Mouse (Mus musculus) kidney, adult 2 months (tissue): Measurements from ENCODE around the gene Dchs2.

Source experiments
- CTCF ChIP-seq: fragments of 200-500 bp; conservative IDR thresholded peaks from 2 replicates; pipeline ENCODE4 v1.5.1; 2011; ENCODE audit warnings: low read depth, mild to moderate bottlenecking, control low read depth, low read length, moderate library complexity, mixed read lengths; ENCODE audit not compliant: insufficient read depth, insufficient read length
- POLR2A ChIP-seq: fragments of 200-500 bp; IDR thresholded peaks from one replicate; pipeline ENCODE4 v1.6.1; 2011; ENCODE audit warnings: low read depth, low read length, control low read depth

DNA sequence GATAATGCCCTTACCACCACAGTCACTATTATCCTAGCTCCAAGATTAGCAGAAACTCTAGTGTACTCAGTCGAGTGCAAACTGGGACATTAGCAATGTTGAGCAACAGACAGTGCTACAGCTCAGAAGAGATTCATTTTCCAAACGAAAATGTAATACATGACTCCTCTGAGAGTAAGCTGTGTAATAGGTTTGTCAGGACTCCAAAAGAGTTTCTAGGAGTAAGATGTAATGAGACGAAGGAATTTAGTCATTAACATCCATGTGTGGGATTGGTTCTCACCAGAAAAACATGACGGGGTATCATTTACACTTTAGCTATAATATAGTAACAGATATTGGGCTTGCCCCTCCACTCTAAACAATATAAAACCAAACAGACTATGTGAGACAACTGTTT, 90.3 kb downstream of the Dchs2 start:
- TF ChIP-seq POLR2A (no peak), CTCF (no peak)
